Mouse (Mus musculus) C2C12 (cell line): ENCODE results near the gene Mgme1.

Source experiments
- CEBPB ChIP-seq: IDR thresholded peaks from one replicate; pipeline ENCODE4 v1.6.1; 2011; ENCODE audit warnings: low read depth, mild to moderate bottlenecking, control low read depth, moderate library complexity
- CTCF ChIP-seq: IDR thresholded peaks from one replicate; pipeline ENCODE4 v1.5.1; 2011; ENCODE audit not compliant: control insufficient read depth, insufficient read depth, insufficient read length
- MAX ChIP-seq: IDR thresholded peaks from one replicate; pipeline ENCODE4 v1.6.1; 2011; ENCODE audit warnings: mild to moderate bottlenecking, control low read depth
- MYOD1 ChIP-seq: IDR thresholded peaks from one replicate; pipeline ENCODE4 v1.6.1; 2011; ENCODE audit warnings: low read depth; ENCODE audit not compliant: control insufficient read depth, insufficient read length
- MYOG ChIP-seq: IDR thresholded peaks from one replicate; pipeline ENCODE4 v1.6.1; 2011; ENCODE audit not compliant: control insufficient read depth, insufficient read length; ENCODE audit errors: extremely low read depth
- USF1 ChIP-seq: IDR thresholded peaks from one replicate; pipeline ENCODE4 v1.6.1; 2011; ENCODE audit warnings: low read depth, mild to moderate bottlenecking, control low read depth, moderate library complexity

- no peak for TF ChIP-seq CTCF
- no peak for TF ChIP-seq MYOD1
- no peak for TF ChIP-seq USF1
- TF ChIP-seq MAX = no peak
- no peak for TF ChIP-seq CEBPB
- no peak for TF ChIP-seq MYOG
Measured at GRCm38 (mm10) chr2:144324218-144324617, 53.8 kb downstream of the Mgme1 start.
